26 mouse cellular contexts compared by ENCODE assay signal in the genomic region with DNA sequence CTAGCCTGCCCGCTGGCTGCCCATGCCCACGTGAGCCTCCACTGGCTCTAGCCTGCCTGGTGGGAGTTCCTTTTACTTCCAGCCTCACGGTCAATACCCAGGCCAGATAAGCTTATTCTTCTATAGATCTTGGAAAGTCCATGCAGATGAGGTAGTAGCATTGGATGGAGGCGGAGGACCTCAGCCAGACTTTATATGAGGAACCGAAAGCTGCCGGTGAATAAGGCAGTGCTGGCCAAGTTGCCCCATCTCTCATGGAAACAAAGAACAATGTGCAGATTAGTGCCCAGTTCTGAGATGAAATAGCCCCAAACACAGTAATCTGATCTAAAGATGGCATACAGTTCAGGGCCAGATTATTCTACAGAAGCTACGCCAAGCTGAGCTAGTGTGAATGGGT.
DNase-seq lines count a peak whose midpoint lies in the region; ATAC-seq and TF ChIP-seq lines count a peak whose summit lies in the region.
"Had no signal": no experiment of that assay in that cellular context is flagged by ENCODE, and none has a peak within 500 bp of the region (broad histone marks: within the 10 kb centered on the region; RNA-seq: fewer than 3 reads in every experiment).

No protein-coding gene starts in this region.

- H3K9me3 ChIP-seq in heart, postnatal 0 days (replicated peaks; ENCODE audit: control insufficient read depth, low read length) = no peaks in the 10 kb centered on the region
- no peaks in the 10 kb centered on the region for H3K9me3 ChIP-seq in lung, embryonic 16.5 days (ENCODE audit: control insufficient read depth, low read length)
- H3K9me3 ChIP-seq: embryonic facial prominence, embryonic 10.5 days; embryonic facial prominence, embryonic 13.5 days; forebrain, embryonic 12.5 days; forebrain, embryonic 15.5 days; heart, embryonic 10.5 days; heart, embryonic 13.5 days had no signal

- 0 out of 2 replicates have a peak, but pooled peaks cover 17% of the 10 kb centered on the region for H3K4me1 ChIP-seq in heart, postnatal 0 days (ENCODE audit: control insufficient read depth, insufficient read depth)
- peaks cover 8% of the 10 kb centered on the region for H3K4me1 ChIP-seq in lung, embryonic 16.5 days (replicated peaks; ENCODE audit: control insufficient read depth, insufficient read depth, low read length)
- H3K4me1 ChIP-seq: forebrain, embryonic 15.5 days had no signal

- no peak for ATAC-seq in heart, postnatal 0 days (ENCODE audit: insufficient read depth, low read depth)
- no peak for ATAC-seq in lung, embryonic 16.5 days (ENCODE audit: low read depth)
- ATAC-seq in granulocyte monocyte progenitor cell, adult 5-6 weeks (replicated peaks; ENCODE audit: poor library complexity, severe bottlenecking) = 0 out of 2 replicates have a peak, but pooled peaks have one; percentile 11
- ATAC-seq: CD4-positive, CD25-positive, alpha-beta regulatory T cell, adult 4 months; forebrain, embryonic 15.5 days; hindbrain, postnatal 0 days; inflammation-experienced regulatory T-cells, adult 6 months; intestine, embryonic 16.5 days; Patski had no signal

- no peak overlapping the region for H3K9ac ChIP-seq in heart, postnatal 0 days (replicated peaks; ENCODE audit: low read depth, low read length)
- no peak overlapping the region for H3K9ac ChIP-seq in lung, embryonic 16.5 days (ENCODE audit: low read length)
- H3K9ac ChIP-seq: embryonic facial prominence, embryonic 13.5 days; forebrain, embryonic 12.5 days; forebrain, embryonic 15.5 days; heart, embryonic 13.5 days; hindbrain, embryonic 14.5 days had no signal

- no peak for TF ChIP-seq CTCF in heart, postnatal 0 days (IDR thresholded peaks at IDR 0.05; ENCODE audit: low read depth)

- no peak for TF ChIP-seq EP300 in heart, postnatal 0 days (IDR thresholded peaks at IDR 0.05; ENCODE audit: low read depth)

- 90% methylated on average over 7 of the region's 7 CpGs for WGBS in heart, postnatal 0 days
- WGBS in lung, embryonic 16.5 days = 89% methylated on average over 7 of the region's 7 CpGs

- H3K4me2 ChIP-seq in heart, postnatal 0 days (ENCODE audit: low read depth, low read length) = no peak overlapping the region
- H3K4me2 ChIP-seq in lung, embryonic 16.5 days (ENCODE audit: low read depth, low read length) = no peak overlapping the region
- H3K4me2 ChIP-seq: embryonic facial prominence, embryonic 13.5 days; forebrain, embryonic 12.5 days; forebrain, embryonic 15.5 days; heart, embryonic 13.5 days; hindbrain, embryonic 14.5 days had no signal

- H3K4me3 ChIP-seq in heart, postnatal 0 days (ENCODE audit: low read depth, low read length) = no peak overlapping the region
- no peak overlapping the region for H3K4me3 ChIP-seq in lung, embryonic 16.5 days (ENCODE audit: low read length)
- H3K4me3 ChIP-seq: embryonic facial prominence, embryonic 10.5 days; embryonic facial prominence, embryonic 13.5 days; erythroblast, embryonic 14.5 days; forebrain, embryonic 12.5 days; forebrain, embryonic 15.5 days; heart, embryonic 10.5 days; heart, embryonic 13.5 days had no signal

- H3K27me3 ChIP-seq in heart, postnatal 0 days (ENCODE audit: control insufficient read depth, insufficient read depth, low read length) = no peaks in the 10 kb centered on the region
- no peaks in the 10 kb centered on the region for H3K27me3 ChIP-seq in lung, embryonic 16.5 days (ENCODE audit: control insufficient read depth, insufficient read depth, low read depth, low read length)
- H3K27me3 ChIP-seq: embryonic facial prominence, embryonic 13.5 days; forebrain, embryonic 12.5 days; forebrain, embryonic 15.5 days; heart, embryonic 13.5 days; Patski had no signal

- no peak for DNase-seq in heart, postnatal 0 days (ENCODE audit: low spot score)
- DNase-seq in heart, postnatal 4 days = no peak
- no peak for DNase-seq in lung, postnatal 14 days
- DNase-seq in layer of hippocampus, adult 9-10 months (ENCODE audit: low spot score) = no peak
- DNase-seq: adrenal gland, postnatal 10 days; adrenal gland, postnatal 36 days; cerebellum, adult 18-20 months; cerebellum, adult 9-10 months; cerebellum, postnatal 25 days; embryo, embryonic 11 days; gastrocnemius, postnatal 25 days had no signal

- H3K36me3 ChIP-seq in heart, postnatal 0 days (replicated peaks; ENCODE audit: control insufficient read depth, insufficient read depth, low read length) = no peaks in the 10 kb centered on the region
- H3K36me3 ChIP-seq in lung, embryonic 16.5 days (ENCODE audit: control insufficient read depth, insufficient read depth, low read length) = no peaks in the 10 kb centered on the region
- H3K36me3 ChIP-seq: embryonic facial prominence, embryonic 10.5 days; embryonic facial prominence, embryonic 13.5 days; forebrain, embryonic 12.5 days; forebrain, embryonic 15.5 days; heart, embryonic 10.5 days; heart, embryonic 13.5 days had no signal

- H3K27ac ChIP-seq in heart, postnatal 0 days (ENCODE audit: low read depth) = peak overlapping the region; percentile 94
- peak overlapping the region; percentile 29; the same call in 1 of the 2 replicates for H3K27ac ChIP-seq in lung, embryonic 16.5 days (ENCODE audit: low read length)
- H3K27ac ChIP-seq: embryonic facial prominence, embryonic 10.5 days; embryonic facial prominence, embryonic 13.5 days; forebrain, embryonic 12.5 days; forebrain, embryonic 15.5 days; heart, embryonic 10.5 days; hindbrain, embryonic 14.5 days; hindbrain, postnatal 0 days had no signal
